Mouse (Mus musculus) ES-E14 (cell line): ENCODE measurements around the gene Mphosph9. TPM values are rescaled to one million over a fixed set of nuclear protein-coding genes. Genes with fewer than 3 reads are reported as not detected.

Experiments used
- DNase-seq: peaks from one replicate; pipeline ENCODE4 v3.0.0-alpha.2; 2013; ENCODE audit warnings: low read depth, low spot score
- H3K27ac ChIP-seq: 2 replicates; pipeline ENCODE4 v1.5.1; 2012; ENCODE audit warnings: low read depth, mild to moderate bottlenecking, low read length, moderate library complexity, mixed read lengths; ENCODE audit not compliant: poor library complexity, insufficient read depth, severe bottlenecking
- H3K36me3 ChIP-seq: 2 replicates; pipeline ENCODE4 v1.6.1; 2012; ENCODE audit warnings: mild to moderate bottlenecking, low read length, moderate library complexity, mixed read lengths; ENCODE audit not compliant: control insufficient read depth, poor library complexity, insufficient read depth, severe bottlenecking
- H3K4me1 ChIP-seq, 2 experiments: fragments of 150-350 bp in 1 of 2; sonication (generic) in 1 of 2; 2 replicates each; pipeline ENCODE4 v1.6.1; 2012; ENCODE audit warnings: low read length in 2 of 2, mild to moderate bottlenecking in 1 of 2, mixed read lengths in 1 of 2; ENCODE audit not compliant: control insufficient read depth in 2 of 2, insufficient read depth in 2 of 2, poor library complexity in 1 of 2
- H3K4me3 ChIP-seq, 2 experiments: fragments of 150-350 bp in 1 of 2; sonication (generic) in 1 of 2; 2 replicates each; pipeline ENCODE4 v1.5.1; 2012; ENCODE audit warnings: low read length in 2 of 2, low read depth in 1 of 2, mild to moderate bottlenecking in 1 of 2, mixed read lengths in 1 of 2; ENCODE audit not compliant: insufficient read depth in 1 of 2, poor library complexity in 1 of 2, severe bottlenecking in 1 of 2
- H3K9ac ChIP-seq: 2 replicates; pipeline ENCODE4 v1.6.1; 2012; ENCODE audit warnings: low read depth, mild to moderate bottlenecking, low read length, mixed read lengths; ENCODE audit not compliant: poor library complexity, insufficient read depth, severe bottlenecking
- H3K9me3 ChIP-seq: fragments of 150-350 bp; sonication (generic); 2 replicates; pipeline ENCODE4 v1.6.1; 2012; ENCODE audit warnings: low read depth, mild to moderate bottlenecking, low read length; ENCODE audit not compliant: control insufficient read depth, insufficient read depth
- CHD2 ChIP-seq: IDR thresholded peaks from 2 replicates; pipeline ENCODE4 v1.6.1; 2014; ENCODE audit warnings: mild to moderate bottlenecking, low read depth, low read length, inconsistent platforms
- HCFC1 ChIP-seq: IDR thresholded peaks from 2 replicates; pipeline ENCODE4 v1.6.1; 2012; ENCODE audit warnings: low read length, inconsistent platforms, borderline replicate concordance; ENCODE audit not compliant: insufficient read depth
- MAFK ChIP-seq: IDR thresholded peaks from 2 replicates; pipeline ENCODE4 v1.6.1; 2014; ENCODE audit warnings: mild to moderate bottlenecking, low read depth, low read length, inconsistent platforms; ENCODE audit not compliant: insufficient read depth
- ZC3H11A ChIP-seq: IDR thresholded peaks from 2 replicates; pipeline ENCODE4 v1.6.1; 2012; ENCODE audit warnings: low read depth, mild to moderate bottlenecking, inconsistent platforms, low read length, borderline replicate concordance
- ZNF384 ChIP-seq: IDR thresholded peaks from 2 replicates; pipeline ENCODE4 v1.6.1; 2012; ENCODE audit warnings: low read depth, low read length, inconsistent platforms
- in situ Hi-C, 2 experiments: fragments of 600-800 bp; cut with MboI; formaldehyde crosslinking; loops; one replicate each; pipeline ENCODE4 v1.15.1; 2025; ENCODE audit warnings: low sequenced_read_pairs in 2 of 2, inconsistent platforms in 1 of 2; ENCODE audit not compliant: unreplicated experiment in 2 of 2
- total RNA-seq: library from RNA; depleted of rRNA; stranded (reverse); fragments of 300-350 nt; gene quantifications from 2 replicates; pipeline ENCODE4 v1.2.3, GENCODE M21; 2012

Gene Mphosph9
- total RNA-seq, 1 experiment = 15.8 TPM

DNA sequence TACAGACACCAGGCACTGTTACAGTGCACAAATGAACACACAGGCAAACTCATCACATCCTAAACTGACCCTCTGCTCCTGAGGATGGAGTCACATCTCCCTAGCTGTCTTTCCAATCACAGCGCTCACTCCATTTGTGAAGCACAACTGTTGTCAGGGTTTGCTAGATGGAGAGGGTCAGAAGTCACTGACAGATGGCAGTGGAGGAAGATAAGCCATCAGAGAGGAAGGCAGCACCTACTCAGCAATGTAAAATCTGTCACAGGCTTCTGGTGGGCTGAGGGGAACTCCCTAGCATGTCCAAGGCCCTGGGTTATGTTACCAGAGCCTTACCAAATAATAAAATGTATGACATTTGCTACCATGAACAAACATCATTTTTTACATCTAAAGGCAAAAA is 69.7 kb downstream of the Mphosph9 start:
- in situ Hi-C loops = no loop called here
- TF ChIP-seq HCFC1 = no peak
- no peak for TF ChIP-seq ZC3H11A
- no peak for TF ChIP-seq MAFK
- TF ChIP-seq ZNF384 = no peak
- no peak for TF ChIP-seq CHD2
- Histone ChIP-seq H3K9me3 (no peaks in the 10 kb centered on the region), H3K9ac (no peak overlapping the region), H3K36me3 (peaks cover 14% of the 10 kb centered on the region), H3K4me3 (no peak overlapping the region), H3K4me1 (peaks cover 0 to 4% of the 10 kb centered on the region in 2 experiments; a peak in 1 of 4 replicates), H3K27ac (no peak overlapping the region)
- no peak for DNase-seq

GRCm38 (mm10) chr5:124255141-124255540 is 72.6 kb downstream of the Mphosph9 start:
- no peak for TF ChIP-seq CHD2
- no peak for TF ChIP-seq HCFC1
- no peak for TF ChIP-seq ZC3H11A
- no peak for TF ChIP-seq ZNF384
- no peak for TF ChIP-seq MAFK
- Histone ChIP-seq H3K4me3 (no peak overlapping the region), H3K9ac (no peak overlapping the region), H3K27ac (no peak overlapping the region), H3K9me3 (no peaks in the 10 kb centered on the region), H3K36me3 (peaks cover 14% of the 10 kb centered on the region), H3K4me1 (peaks cover 0 to 3% of the 10 kb centered on the region in 2 experiments; a peak in 1 of 4 replicates)
- in situ Hi-C loops = no loop called here
- DNase-seq = no peak

GRCm38 (mm10) chr5:124253555-124253954 is 74.2 kb downstream of the Mphosph9 start:
- DNase-seq = no peak
- Histone ChIP-seq H3K9me3 (no peaks in the 10 kb centered on the region), H3K36me3 (peaks cover 12% of the 10 kb centered on the region), H3K9ac (no peak overlapping the region), H3K27ac (no peak overlapping the region), H3K4me3 (no peak overlapping the region), H3K4me1 (peaks cover 0 to 8% of the 10 kb centered on the region in 2 experiments; a peak in 2 of 4 replicates)
- TF ChIP-seq ZC3H11A (no peak), MAFK (no peak), ZNF384 (no peak), CHD2 (no peak)
- in situ Hi-C loops = no loop called here

GRCm38 (mm10) chr5:124252580-124253320 is 75.0 kb downstream of the Mphosph9 start:
- peaks cover 6% of the 10 kb centered on the region for H3K36me3 ChIP-seq
- no peak overlapping the region for H3K27ac ChIP-seq
- in situ Hi-C loops = no loop called here
- TF ChIP-seq ZC3H11A (no peak), MAFK (no peak), ZNF384 (no peak), CHD2 (no peak), HCFC1 (no peak)
- DNase-seq = no peak
- H3K4me3 ChIP-seq = no peak overlapping the region
- peaks cover 0 to 14% of the 10 kb centered on the region in 2 experiments; a peak in 2 of 4 replicates for H3K4me1 ChIP-seq
- no peak overlapping the region for H3K9ac ChIP-seq
- H3K9me3 ChIP-seq = no peaks in the 10 kb centered on the region
